Mouse (Mus musculus): ENCODE data around the gene Polr2j.

DNA sequence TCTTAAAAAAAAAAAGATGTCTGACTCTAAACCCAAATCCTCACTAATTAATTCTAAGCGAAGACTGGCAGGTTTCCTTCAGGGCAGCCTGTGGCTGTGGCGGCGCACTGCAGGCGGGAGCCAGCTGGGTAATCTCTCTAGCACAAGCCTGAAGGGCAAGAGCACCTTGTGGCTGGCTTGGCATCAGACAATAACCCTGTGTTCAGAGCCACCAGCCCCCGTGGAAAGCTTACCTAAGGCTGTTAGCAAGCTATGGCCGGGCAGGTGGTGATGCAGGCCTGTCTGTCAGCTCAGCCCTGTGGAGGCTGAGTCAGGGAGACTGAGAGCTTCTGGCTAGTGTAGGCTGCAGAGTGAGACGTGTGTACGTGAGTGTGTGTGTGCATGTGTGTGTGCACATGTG is 48.8 kb downstream of the Polr2j start:
- no peak for TF ChIP-seq MYOD1 (IDR thresholded peaks at IDR 0.05; ENCODE audit: control insufficient read depth in 1 of 3, insufficient read length in 2 of 3, low read depth in 2 of 3)
- TF ChIP-seq USF1 (IDR thresholded peaks at IDR 0.05; ENCODE audit: low read depth) = no peak
- TF ChIP-seq MAX (IDR thresholded peaks at IDR 0.05; ENCODE audit: low read depth) = no peak
- no peak for TF ChIP-seq POLR2AphosphoS2 (IDR thresholded peaks at IDR 0.05; ENCODE audit: insufficient read length, low read depth)
- no peak for TF ChIP-seq POLR2A (IDR thresholded peaks at IDR 0.05; ENCODE audit: insufficient read length, low read depth)
- no peak for TF ChIP-seq CEBPB (IDR thresholded peaks at IDR 0.05; ENCODE audit: insufficient read depth, poor library complexity, severe bottlenecking)
- no peak for TF ChIP-seq MYOG (IDR thresholded peaks at IDR 0.05; ENCODE audit: control insufficient read depth in 1 of 3, insufficient read depth in 1 of 3, insufficient read length in 2 of 3, low read depth in 2 of 3)
- no peak for TF ChIP-seq TCF12 (IDR thresholded peaks at IDR 0.05; ENCODE audit: insufficient read depth, poor library complexity, severe bottlenecking)
- no peak for TF ChIP-seq E2F4 (IDR thresholded peaks at IDR 0.05; ENCODE audit: insufficient read depth)
